Mouse (Mus musculus) ES-Bruce4 (cell line): ENCODE measurements around the gene Igdcc3. TPM values are rescaled to one million over a fixed set of nuclear protein-coding genes. Genes with fewer than 3 reads are reported as not detected.

Experiments
- H3K27ac ChIP-seq: 2 replicates; pipeline ENCODE4 v1.5.1; 2012; ENCODE audit warnings: low read length, inconsistent platforms; ENCODE audit not compliant: insufficient read depth
- H3K27me3 ChIP-seq: 2 replicates; pipeline ENCODE4 v1.6.1; 2012; ENCODE audit warnings: mild to moderate bottlenecking, low read length, inconsistent platforms; ENCODE audit not compliant: control insufficient read depth, poor library complexity, insufficient read depth, severe bottlenecking
- H3K36me3 ChIP-seq: 2 replicates; pipeline ENCODE4 v1.6.1; 2012; ENCODE audit warnings: inconsistent platforms, mild to moderate bottlenecking, low read length, moderate library complexity; ENCODE audit not compliant: control insufficient read depth, poor library complexity, insufficient read depth, severe bottlenecking
- H3K4me1 ChIP-seq: one replicate; pipeline ENCODE4 v1.8.1; 2011; ENCODE audit warnings: low read length; ENCODE audit not compliant: control insufficient read depth, insufficient read depth
- H3K4me3 ChIP-seq: 2 replicates; pipeline ENCODE4 v1.5.1; 2011; ENCODE audit warnings: low read depth, mild to moderate bottlenecking, low read length
- H3K9ac ChIP-seq: 2 replicates; pipeline ENCODE4 v1.6.1; 2012; ENCODE audit warnings: low read depth, mild to moderate bottlenecking, inconsistent platforms; ENCODE audit not compliant: poor library complexity, severe bottlenecking
- H3K9me3 ChIP-seq: replicated peaks from 2 replicates; pipeline ENCODE4 v1.6.1; 2012; ENCODE audit warnings: mild to moderate bottlenecking, low read length, inconsistent platforms; ENCODE audit not compliant: control insufficient read depth, poor library complexity, insufficient read depth, severe bottlenecking
- CTCF ChIP-seq: IDR thresholded peaks from one replicate; pipeline ENCODE4 v1.8.1; 2011; ENCODE audit warnings: low read depth, low read length
- EP300 ChIP-seq: IDR thresholded peaks from 2 replicates; pipeline ENCODE4 v1.6.1; 2011; ENCODE audit warnings: low read depth, low read length; ENCODE audit not compliant: insufficient read depth
- POLR2A ChIP-seq: IDR thresholded peaks from one replicate; pipeline ENCODE4 v1.8.1; 2011; ENCODE audit warnings: low read length; ENCODE audit not compliant: insufficient read depth
- polyA plus RNA-seq: library from polyadenylated mRNA; stranded (reverse); fragments of >200 nt; gene quantifications from 2 replicates; pipeline ENCODE4 v1.2.4, GENCODE M21; 2011; ENCODE audit warnings: low read depth; ENCODE audit not compliant: missing spikeins, insufficient read depth, insufficient read length

Gene Igdcc3
- polyA plus RNA-seq, 1 experiment: 8.9 TPM

DNA sequence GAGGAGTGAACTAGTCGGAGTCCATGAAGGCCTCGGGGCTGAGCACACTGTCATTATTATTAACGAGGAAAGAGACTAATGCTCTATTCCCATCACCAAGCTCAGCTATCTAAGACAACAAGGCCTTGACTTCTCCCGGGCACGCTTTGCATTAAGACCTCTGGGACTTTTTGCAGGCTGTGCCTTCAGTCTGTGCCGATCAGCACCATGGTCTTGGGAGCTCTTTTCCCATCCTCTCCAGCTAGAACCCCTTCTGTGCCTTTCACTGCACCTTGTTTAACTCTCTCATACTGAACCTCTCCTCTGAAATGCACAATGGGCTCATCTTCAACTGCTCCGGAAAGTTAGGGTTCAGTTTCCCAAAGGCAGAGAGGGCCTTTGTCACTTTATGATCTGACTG, 49.3 kb downstream of the Igdcc3 start:
- Histone ChIP-seq H3K4me1 (peaks cover 11% of the 10 kb centered on the region), H3K27me3 (no peaks in the 10 kb centered on the region), H3K4me3 (no peak overlapping the region), H3K9me3 (no peaks in the 10 kb centered on the region), H3K36me3 (no peaks in the 10 kb centered on the region), H3K27ac (no peak overlapping the region), H3K9ac (no peak overlapping the region)
- TF ChIP-seq CTCF: no peak
- TF ChIP-seq EP300: no peak
- TF ChIP-seq POLR2A: no peak

DNA sequence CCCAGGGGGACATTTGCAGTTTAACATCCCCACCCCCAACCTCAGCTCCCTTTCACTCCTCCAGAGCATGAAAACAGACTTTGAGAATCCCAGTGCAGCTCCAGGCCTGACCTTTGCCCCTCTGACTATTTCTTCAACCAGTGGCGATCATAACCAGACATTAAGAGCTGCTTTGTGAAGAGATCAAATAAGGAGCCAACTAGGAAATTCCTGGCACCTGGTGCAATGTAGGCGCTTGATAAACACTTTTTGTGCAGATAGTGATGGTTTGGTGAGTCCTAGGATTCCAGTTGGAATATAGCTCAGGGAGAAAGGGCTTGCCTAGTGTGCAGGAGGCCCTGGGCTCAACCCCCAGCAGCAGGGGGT, 50.4 kb downstream of the Igdcc3 start:
- Histone ChIP-seq H3K9ac (no peak overlapping the region), H3K36me3 (no peaks in the 10 kb centered on the region), H3K27ac (0 out of 2 replicates have a peak overlapping the region, but pooled peaks have one; percentile 14), H3K27me3 (no peaks in the 10 kb centered on the region), H3K4me1 (peaks cover 13% of the 10 kb centered on the region), H3K4me3 (no peak overlapping the region), H3K9me3 (no peaks in the 10 kb centered on the region)
- no peak for TF ChIP-seq EP300

DNA sequence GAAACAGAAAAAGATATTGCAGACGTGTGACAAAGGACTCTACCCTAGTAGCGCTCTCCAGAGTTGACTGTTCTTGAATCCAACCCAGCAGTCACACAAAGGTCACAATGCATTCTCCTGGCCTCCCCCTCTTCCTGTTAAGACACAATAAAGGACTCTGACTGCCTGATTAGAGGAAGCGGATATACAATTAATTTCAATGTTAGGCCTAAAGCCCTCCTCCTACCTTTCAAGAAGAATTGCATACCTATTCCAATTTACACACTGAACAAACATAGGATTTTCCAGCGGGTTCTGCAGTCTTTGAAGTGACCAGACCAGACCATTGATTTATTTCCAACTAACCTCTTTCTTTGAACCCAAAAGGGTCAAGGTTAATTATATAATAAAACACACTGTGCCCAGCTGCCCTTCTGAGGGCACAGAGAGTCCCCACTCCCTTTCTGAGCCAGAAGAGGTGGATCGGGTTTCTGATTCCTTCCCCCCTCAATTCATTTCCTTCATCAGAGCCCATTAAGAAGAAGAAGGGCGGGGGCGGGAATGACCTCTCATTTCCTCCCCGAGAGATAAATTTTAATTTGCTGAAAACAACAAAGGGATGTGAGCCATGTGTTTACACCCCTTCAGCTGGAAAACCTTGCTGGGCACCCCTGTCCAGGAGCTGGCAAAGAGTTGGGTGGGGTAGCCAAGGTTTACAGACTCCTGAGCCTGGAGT, 50.9 kb downstream of the Igdcc3 start:
- no peaks in the 10 kb centered on the region for H3K36me3 ChIP-seq
- H3K4me3 ChIP-seq: no peak overlapping the region
- peaks cover 13% of the 10 kb centered on the region for H3K4me1 ChIP-seq
- no peaks in the 10 kb centered on the region for H3K27me3 ChIP-seq
- TF ChIP-seq EP300: no peak
- TF ChIP-seq CTCF: no peak
- no peak for TF ChIP-seq POLR2A
- no peaks in the 10 kb centered on the region for H3K9me3 ChIP-seq
- H3K9ac ChIP-seq: no peak overlapping the region
- no peak overlapping the region for H3K27ac ChIP-seq

GRCm38 (mm10) chr9:65193214-65193613, 52.2 kb downstream of the Igdcc3 start:
- TF ChIP-seq POLR2A (peak; percentile 62), CTCF (no peak)
- peaks cover 17% of the 10 kb centered on the region for H3K4me1 ChIP-seq
- H3K9ac ChIP-seq: peak overlapping the region; percentile 69
- H3K9me3 ChIP-seq: no peaks in the 10 kb centered on the region
- peak overlapping the region; percentile 76 for H3K4me3 ChIP-seq
- no peaks in the 10 kb centered on the region for H3K27me3 ChIP-seq
- H3K36me3 ChIP-seq: no peaks in the 10 kb centered on the region
- H3K27ac ChIP-seq: peak overlapping the region; percentile 85

- TF ChIP-seq POLR2A: no peak
- TF ChIP-seq EP300: no peak
- TF ChIP-seq CTCF: no peak
Measured at GRCm38 (mm10) chr9:65195053-65195452, 54.1 kb downstream of the Igdcc3 start, which contains the start of gene Parp16. Gene Parp16 (plus strand): TSS chr9:65195353.

GRCm38 (mm10) chr9:65195621-65195981, 54.6 kb downstream of the Igdcc3 start:
- peaks cover 17% of the 10 kb centered on the region for H3K4me1 ChIP-seq
- no peaks in the 10 kb centered on the region for H3K27me3 ChIP-seq
- no peaks in the 10 kb centered on the region for H3K36me3 ChIP-seq
- TF ChIP-seq POLR2A (no peak), EP300 (no peak), CTCF (no peak)
- no peak overlapping the region for H3K4me3 ChIP-seq
- H3K27ac ChIP-seq: peak overlapping the region; percentile 30; the same call in 1 of the 2 replicates
- H3K9ac ChIP-seq: no peak overlapping the region; the same call in 1 of the 2 replicates
- no peaks in the 10 kb centered on the region for H3K9me3 ChIP-seq

More at GRCm38 (mm10) chr9:65195053-65195452, 54.1 kb downstream of the Igdcc3 start, which contains the start of gene Parp16:
- H3K9me3 ChIP-seq: no peaks in the 10 kb centered on the region
- peaks cover 17% of the 10 kb centered on the region for H3K4me1 ChIP-seq
- H3K27me3 ChIP-seq: no peaks in the 10 kb centered on the region
- H3K36me3 ChIP-seq: no peaks in the 10 kb centered on the region
- H3K9ac ChIP-seq: no peak within 1 kb of the TSS; the same call in 1 of the 2 replicates
- peak within 1 kb of the TSS; percentile 30; the same call in 1 of the 2 replicates for H3K27ac ChIP-seq
- no peak within 1 kb of the TSS for H3K4me3 ChIP-seq
